8 mouse cellular contexts compared by ENCODE assay signal in genomic region chr10:89532929-89533727, GRCm38 (mm10). TPM values are rescaled to one million over a fixed set of nuclear protein-coding genes. Genes with fewer than 3 reads are reported as not detected.
A peak's percentile ranks its signal among the peaks of the same experiment; 100 is the strongest.
DNase-seq lines count a peak whose midpoint lies in the region; ATAC-seq and TF ChIP-seq lines count a peak whose summit lies in the region.

Nr1h4 (minus strand) TSS chr10:89533585.

- ATAC-seq in lung, embryonic 15.5 days (ENCODE audit: borderline replicate concordance, extremely low read depth, low FRiP score, low TSS enrichment), result no peak
- peak; percentile 75 for ATAC-seq in liver, postnatal 0 days
- no peak for ATAC-seq in frontal cortex, adult (ENCODE audit: low TSS enrichment)

- H3K9ac ChIP-seq in lung, embryonic 15.5 days, result no peak within 1 kb of the TSS
- peak within 1 kb of the TSS; percentile 48 for H3K9ac ChIP-seq in liver, postnatal 0 days (replicated peaks)

- peak within 1 kb of the TSS; percentile 23 for H3K4me2 ChIP-seq in lung, embryonic 15.5 days
- peak within 1 kb of the TSS; percentile 69 for H3K4me2 ChIP-seq in liver, postnatal 0 days (ENCODE audit: low read depth, low read length)

- peak; percentile 15; the same call in 1 of the 2 replicates for TF ChIP-seq CTCF in liver, postnatal 0 days (IDR thresholded peaks at IDR 0.05; ENCODE audit: low read depth)

- WGBS in lung, embryonic 15.5 days, result 38% methylated on average over 17 of the region's 17 CpGs
- WGBS in liver, postnatal 0 days (ENCODE audit: insufficient replicate concordance), result 56% methylated on average over 17 of the region's 17 CpGs

- intact Hi-C loops in heart, postnatal 36 days (cut with DNase I), result no loop called here

- H3K36me3 ChIP-seq in lung, embryonic 15.5 days, result no peaks in the 10 kb centered on the region
- no peaks in the 10 kb centered on the region for H3K36me3 ChIP-seq in liver, postnatal 0 days (replicated peaks; ENCODE audit: insufficient read depth, low read length)

- 0 out of 2 replicates have a peak within 1 kb of the TSS, but pooled peaks have one; percentile 20 for H3K27ac ChIP-seq in lung, embryonic 15.5 days
- H3K27ac ChIP-seq in liver, postnatal 0 days (ENCODE audit: low read depth), result peak within 1 kb of the TSS; percentile 86

- H3K4me1 ChIP-seq in lung, embryonic 15.5 days, result peaks cover 21% of the 10 kb centered on the region
- H3K4me1 ChIP-seq in liver, postnatal 0 days (ENCODE audit: insufficient read depth), result peaks cover 26% of the 10 kb centered on the region

- DNase-seq in lung, adult 18-20 months, result no peak
- DNase-seq in cerebellum, adult 11 months, result peak; percentile 24
- peak; percentile 28 to 57 for DNase-seq in heart, postnatal 36 days
- peak; percentile 73 for DNase-seq in liver, postnatal 0 days
- no peak for DNase-seq in left cerebral cortex, adult 9 months (ENCODE audit: low spot score in 2 of 2)
- no peak for DNase-seq in B cell, adult 2 months

- no peak for TF ChIP-seq EP300 in liver, postnatal 0 days (IDR thresholded peaks at IDR 0.05; ENCODE audit: low read depth)

- no peaks in the 10 kb centered on the region for H3K27me3 ChIP-seq in lung, embryonic 15.5 days
- no peaks in the 10 kb centered on the region for H3K27me3 ChIP-seq in liver, postnatal 0 days (ENCODE audit: insufficient read depth, low read length)

- no peak within 1 kb of the TSS for H3K4me3 ChIP-seq in lung, embryonic 15.5 days
- peak within 1 kb of the TSS; percentile 46 for H3K4me3 ChIP-seq in liver, postnatal 0 days (ENCODE audit: low read depth, low read length)

- no peaks in the 10 kb centered on the region for H3K9me3 ChIP-seq in lung, embryonic 15.5 days
- H3K9me3 ChIP-seq in liver, postnatal 0 days (ENCODE audit: low read length), result no peaks in the 10 kb centered on the region

RNA-seq across cellular contexts. Expression of gene Nr1h4, which starts in this region (rescaled TPM):
- polyA plus RNA-seq in lung, embryonic 15.5 days (2015; fragmentation: Nextera tagmentation; extraction: Ambion mirVana), result 0.16 and 0.30 TPM in 2 replicates
- under 1 TPM; 0.43 to 0.64 TPM for total RNA-seq in heart, postnatal 36 days (2021)
- 35.9 and 43.5 TPM in 2 replicates for polyA plus RNA-seq in liver, postnatal 0 days (2015; fragmentation: Nextera tagmentation; extraction: Ambion mirVana)

Comparison
In these comparisons a context has a peak if more than half of its experiments do, and no peak if none do; other contexts are left out.
1. RNA of gene Nr1h4 (polyA plus RNA-seq): 35.9 to 43.5 TPM in liver, postnatal 0 days; 0.16 to 0.30 TPM in lung, embryonic 15.5 days; every median in the first group is over 10 times any median in the second.
2. Peak in DNase-seq in heart, postnatal 36 days; RNA of the gene not detected or under 1 TPM.
3. DNase-seq: peak in cerebellum, adult 11 months (single experiment) and liver, postnatal 0 days (single experiment); none in lung, adult 18-20 months (0 of 2), left cerebral cortex, adult 9 months (0 of 2) and B cell, adult 2 months (0 of 2).